Mouse (Mus musculus): ENCODE results near the gene Igsf21. TPM values are rescaled to one million over a fixed set of nuclear protein-coding genes. Genes with fewer than 3 reads are reported as not detected.

Gene Igsf21
- polyA plus RNA-seq, 1 experiment from 2014 or later: 1.5 TPM

DNA sequence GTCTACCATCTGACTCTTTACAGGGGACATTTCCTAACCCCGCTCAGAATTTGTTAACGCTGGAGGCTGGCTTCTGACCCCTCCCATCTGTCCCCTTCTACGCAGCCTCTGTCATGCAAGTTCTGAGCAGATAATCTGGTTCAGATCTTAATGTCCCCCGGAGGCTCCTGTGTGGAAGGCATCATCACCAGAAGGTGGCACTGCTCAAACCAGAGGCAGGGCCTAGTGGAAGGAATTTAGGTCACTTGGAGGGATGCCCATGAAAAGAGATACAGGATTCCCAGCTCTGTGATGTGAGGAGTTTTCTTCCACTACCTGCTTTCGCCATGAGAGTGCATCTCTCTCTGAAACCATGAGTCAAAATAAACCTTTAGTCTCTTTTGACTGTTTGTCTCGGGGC, 67.0 kb downstream of the Igsf21 start:
- Histone ChIP-seq H3K27me3 (replicated peaks; ENCODE audit: control insufficient read depth, insufficient read depth, low read length) (no peaks in the 10 kb centered on the region), H3K36me3 (ENCODE audit: control insufficient read depth, insufficient read depth, low read length) (no peaks in the 10 kb centered on the region), H3K9me3 (ENCODE audit: control insufficient read depth, low read length) (no peaks in the 10 kb centered on the region), H3K4me2 (ENCODE audit: low read depth, low read length) (no peak overlapping the region), H3K27ac (ENCODE audit: low read length) (no peak overlapping the region), H3K9ac (ENCODE audit: low read depth, low read length) (no peak overlapping the region), H3K4me3 (ENCODE audit: low read length) (no peak overlapping the region), H3K4me1 (ENCODE audit: control insufficient read depth, insufficient read depth, low read length) (no peaks in the 10 kb centered on the region)
- ATAC-seq: no peak
- WGBS: 69% methylated on average over 6 of the region's 6 CpGs

DNA sequence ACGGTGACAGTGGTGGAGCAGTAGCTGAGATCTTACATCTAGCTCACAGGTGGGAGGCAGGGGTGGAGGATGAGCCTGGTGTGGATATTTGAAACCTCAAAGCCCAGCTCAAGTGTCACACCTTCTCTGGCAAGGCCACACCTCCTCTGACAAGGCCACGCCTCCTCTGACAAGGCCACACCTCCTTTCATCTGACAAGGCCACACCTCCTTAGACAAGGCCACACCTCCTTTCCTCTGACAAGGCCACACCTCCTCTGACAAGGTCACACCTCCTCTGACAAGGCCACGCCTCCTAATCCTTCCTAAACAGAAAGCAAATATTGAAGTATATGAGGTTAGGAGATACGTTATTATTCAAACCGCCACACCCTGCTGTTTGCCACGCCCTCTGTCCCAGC, 69.5 kb downstream of the Igsf21 start:
- ATAC-seq: no peak
- Histone ChIP-seq H3K4me1 (ENCODE audit: control insufficient read depth, insufficient read depth, low read length) (peaks cover 9% of the 10 kb centered on the region), H3K9ac (ENCODE audit: low read depth, low read length) (no peak overlapping the region), H3K4me2 (ENCODE audit: low read depth, low read length) (no peak overlapping the region), H3K36me3 (ENCODE audit: control insufficient read depth, insufficient read depth, low read length) (no peaks in the 10 kb centered on the region), H3K27me3 (replicated peaks; ENCODE audit: control insufficient read depth, insufficient read depth, low read length) (no peaks in the 10 kb centered on the region), H3K4me3 (ENCODE audit: low read length) (no peak overlapping the region), H3K27ac (ENCODE audit: low read length) (no peak overlapping the region), H3K9me3 (ENCODE audit: control insufficient read depth, low read length) (no peaks in the 10 kb centered on the region)
- 78% methylated on average over 6 of the region's 6 CpGs for WGBS

DNA sequence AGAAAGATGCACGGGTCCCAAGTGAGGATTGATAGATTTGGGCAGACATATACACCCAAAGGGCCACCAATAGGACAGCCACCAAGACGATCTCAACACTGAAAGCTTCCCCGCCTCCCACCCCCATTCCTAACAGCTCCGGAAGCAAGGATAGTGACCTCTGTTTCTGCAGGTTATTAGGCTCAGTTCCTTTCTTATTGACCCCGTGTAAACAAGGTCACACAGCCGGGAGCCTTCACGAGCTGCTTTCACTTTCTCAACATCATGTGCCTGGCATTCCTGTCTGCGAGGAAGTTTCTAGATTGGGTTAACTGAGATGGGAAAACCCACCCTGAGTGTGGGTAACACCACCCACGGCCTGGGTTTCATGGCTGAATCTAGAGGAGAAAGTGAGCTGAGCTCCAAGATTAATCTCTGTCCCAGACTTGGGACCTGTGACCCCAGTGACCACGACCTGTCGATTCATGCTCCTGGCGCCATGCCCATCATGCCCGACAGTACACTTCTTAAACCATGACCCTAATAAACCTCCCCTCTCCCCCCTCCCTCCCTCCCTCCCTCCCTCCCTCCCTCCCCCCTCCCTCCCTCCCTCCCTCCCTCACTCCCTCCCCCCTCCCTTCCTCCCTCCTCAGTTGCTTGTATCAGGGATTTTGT, 72.7 kb downstream of the Igsf21 start:
- Histone ChIP-seq H3K4me3 (ENCODE audit: low read length) (no peak overlapping the region), H3K27me3 (replicated peaks; ENCODE audit: control insufficient read depth, insufficient read depth, low read length) (no peaks in the 10 kb centered on the region), H3K4me2 (ENCODE audit: low read depth, low read length) (no peak overlapping the region), H3K4me1 (ENCODE audit: control insufficient read depth, insufficient read depth, low read length) (peaks cover 9% of the 10 kb centered on the region), H3K36me3 (ENCODE audit: control insufficient read depth, insufficient read depth, low read length) (no peaks in the 10 kb centered on the region), H3K9ac (ENCODE audit: low read depth, low read length) (no peak overlapping the region), H3K27ac (ENCODE audit: low read length) (no peak overlapping the region; the same call in 1 of the 2 replicates), H3K9me3 (ENCODE audit: control insufficient read depth, low read length) (no peaks in the 10 kb centered on the region)
- 0 out of 2 replicates have a peak, but pooled peaks have one; percentile 16 for ATAC-seq
- 29% methylated on average over 13 of the region's 13 CpGs for WGBS

DNA sequence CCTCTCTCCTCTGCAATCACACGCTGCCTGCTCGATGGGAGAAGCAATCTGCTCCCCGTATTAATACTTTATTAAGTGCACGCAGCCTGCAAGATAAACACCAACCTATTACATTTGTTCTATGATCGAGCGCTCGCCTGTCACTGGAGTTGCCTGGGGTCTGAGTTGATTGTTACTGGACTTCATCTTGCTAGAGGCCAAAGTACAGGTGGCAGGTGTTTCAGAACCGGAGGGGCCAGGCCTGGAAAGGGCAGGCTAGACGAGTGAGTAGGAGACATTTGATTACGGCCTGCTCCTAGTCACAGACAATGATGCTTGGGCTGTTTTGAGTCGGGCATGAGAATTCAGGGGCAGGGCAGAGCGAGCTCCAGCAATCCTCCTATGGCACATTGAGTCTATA, 73.5 kb downstream of the Igsf21 start:
- Histone ChIP-seq H3K27me3 (replicated peaks; ENCODE audit: control insufficient read depth, insufficient read depth, low read length) (no peaks in the 10 kb centered on the region), H3K36me3 (ENCODE audit: control insufficient read depth, insufficient read depth, low read length) (no peaks in the 10 kb centered on the region), H3K4me2 (ENCODE audit: low read depth, low read length) (no peak overlapping the region), H3K27ac (ENCODE audit: low read length) (no peak overlapping the region; the same call in 1 of the 2 replicates), H3K4me3 (ENCODE audit: low read length) (no peak overlapping the region), H3K9me3 (ENCODE audit: control insufficient read depth, low read length) (no peaks in the 10 kb centered on the region), H3K4me1 (ENCODE audit: control insufficient read depth, insufficient read depth, low read length) (peaks cover 9% of the 10 kb centered on the region), H3K9ac (ENCODE audit: low read depth, low read length) (no peak overlapping the region)
- ATAC-seq: 0 out of 2 replicates have a peak, but pooled peaks have one; percentile 40
- 46% methylated on average over 12 of the region's 12 CpGs for WGBS

DNA sequence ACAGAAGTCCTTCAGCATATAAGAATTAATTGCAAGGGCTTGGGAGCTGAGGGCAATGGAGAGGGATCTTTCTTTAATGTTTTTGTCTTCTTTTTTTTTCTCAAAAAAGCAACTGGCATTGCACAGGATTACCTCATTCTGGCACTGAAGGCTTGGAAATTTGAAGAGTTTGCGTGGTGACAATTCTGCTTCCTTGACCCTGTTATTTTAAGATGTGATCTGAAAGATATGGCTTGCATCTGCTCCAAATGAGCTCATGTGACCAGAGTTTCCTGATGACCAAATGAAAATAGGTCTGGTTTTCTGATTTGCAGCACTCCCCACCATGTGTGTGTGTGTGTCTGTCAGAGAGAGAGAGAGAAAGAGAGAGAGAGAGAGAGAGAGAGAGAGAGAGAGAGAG, 74.7 kb downstream of the Igsf21 start:
- Histone ChIP-seq H3K4me2 (ENCODE audit: low read depth, low read length) (no peak overlapping the region), H3K4me1 (ENCODE audit: control insufficient read depth, insufficient read depth, low read length) (peaks cover 9% of the 10 kb centered on the region), H3K9me3 (ENCODE audit: control insufficient read depth, low read length) (no peaks in the 10 kb centered on the region), H3K27ac (ENCODE audit: low read length) (no peak overlapping the region), H3K27me3 (replicated peaks; ENCODE audit: control insufficient read depth, insufficient read depth, low read length) (no peaks in the 10 kb centered on the region), H3K9ac (ENCODE audit: low read depth, low read length) (no peak overlapping the region), H3K36me3 (ENCODE audit: control insufficient read depth, insufficient read depth, low read length) (no peaks in the 10 kb centered on the region), H3K4me3 (ENCODE audit: low read length) (no peak overlapping the region)
- 70% methylated on average over 1 of the region's 1 CpGs for WGBS
- no peak for ATAC-seq

DNA sequence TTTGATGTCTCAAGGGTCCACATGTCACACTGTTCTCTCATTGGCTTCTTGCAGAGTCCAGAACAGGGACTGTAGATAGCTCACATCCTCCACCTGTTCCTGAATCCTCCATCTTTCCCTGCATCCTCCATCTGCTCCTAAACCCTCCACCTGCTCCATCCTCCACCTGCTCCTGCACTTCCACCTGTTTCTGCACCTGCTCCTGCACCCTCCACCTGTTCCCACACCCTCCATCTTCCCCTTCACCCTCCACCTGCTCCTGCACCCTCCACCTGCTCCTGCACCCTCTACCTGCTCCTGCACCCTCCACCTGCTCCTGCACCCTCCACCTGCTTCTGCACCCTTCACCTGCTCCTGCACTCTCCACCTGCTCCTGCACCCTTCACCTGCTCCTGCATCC, 75.4 kb downstream of the Igsf21 start:
- Histone ChIP-seq H3K4me1 (ENCODE audit: control insufficient read depth, insufficient read depth, low read length) (peaks cover 9% of the 10 kb centered on the region), H3K27ac (ENCODE audit: low read length) (no peak overlapping the region), H3K4me2 (ENCODE audit: low read depth, low read length) (no peak overlapping the region), H3K4me3 (ENCODE audit: low read length) (no peak overlapping the region), H3K36me3 (ENCODE audit: control insufficient read depth, insufficient read depth, low read length) (no peaks in the 10 kb centered on the region), H3K27me3 (replicated peaks; ENCODE audit: control insufficient read depth, insufficient read depth, low read length) (no peaks in the 10 kb centered on the region), H3K9ac (ENCODE audit: low read depth, low read length) (no peak overlapping the region), H3K9me3 (ENCODE audit: control insufficient read depth, low read length) (no peaks in the 10 kb centered on the region)
- ATAC-seq: no peak

DNA sequence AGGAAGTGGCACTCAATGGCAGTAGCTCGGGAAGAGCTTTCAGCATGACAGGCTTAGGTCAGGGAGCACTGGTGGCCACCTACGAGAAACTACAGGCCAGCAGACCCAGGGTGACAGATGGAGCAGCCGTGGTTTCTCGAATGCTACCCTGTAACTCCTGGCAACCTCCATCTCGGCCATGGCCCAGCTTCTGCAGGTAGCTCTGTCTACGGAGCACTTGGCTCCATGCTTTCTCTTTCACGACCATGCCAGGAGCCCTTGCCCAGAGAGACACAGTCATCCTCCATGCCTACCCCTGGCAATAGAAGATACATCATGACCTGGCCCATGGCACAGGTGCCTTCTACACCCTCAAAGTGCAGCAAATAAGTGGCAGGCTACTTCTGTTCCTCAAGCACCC, 80.7 kb downstream of the Igsf21 start:
- 79% methylated on average over 7 of the region's 7 CpGs for WGBS
- no peaks in the 10 kb centered on the region for H3K36me3 ChIP-seq (ENCODE audit: control insufficient read depth, insufficient read depth, low read length)
- H3K4me2 ChIP-seq (ENCODE audit: low read depth, low read length): no peak overlapping the region
- no peaks in the 10 kb centered on the region for H3K4me1 ChIP-seq (ENCODE audit: control insufficient read depth, insufficient read depth, low read length)
- no peak for ATAC-seq
- H3K27me3 ChIP-seq (replicated peaks; ENCODE audit: control insufficient read depth, insufficient read depth, low read length): no peaks in the 10 kb centered on the region
- no peak overlapping the region for H3K4me3 ChIP-seq (ENCODE audit: low read length)
- no peak overlapping the region for H3K27ac ChIP-seq (ENCODE audit: low read length)
- H3K9me3 ChIP-seq (ENCODE audit: control insufficient read depth, low read length): no peaks in the 10 kb centered on the region
- H3K9ac ChIP-seq (ENCODE audit: low read depth, low read length): no peak overlapping the region

DNA sequence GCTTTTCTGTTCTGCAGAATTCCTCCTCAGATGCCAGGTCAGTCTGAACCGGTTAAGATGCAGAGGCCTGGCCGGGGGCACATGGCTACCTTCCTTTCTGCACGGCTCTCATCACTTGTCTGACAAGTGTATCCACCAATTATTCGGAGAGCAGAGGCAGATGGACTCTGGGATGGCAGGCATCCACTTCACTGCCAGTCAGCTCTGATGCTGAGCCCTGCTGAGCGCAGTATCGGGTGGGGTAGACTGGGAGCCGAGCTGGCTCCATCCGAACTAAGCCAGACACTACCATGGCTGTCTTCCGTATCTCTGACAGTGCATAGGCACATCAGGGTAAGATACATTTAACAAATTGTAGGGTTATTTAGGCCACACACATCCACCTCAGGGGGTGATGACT, 81.9 kb downstream of the Igsf21 start:
- H3K9ac ChIP-seq (ENCODE audit: low read depth, low read length): no peak overlapping the region
- no peak overlapping the region for H3K27ac ChIP-seq (ENCODE audit: low read length)
- H3K4me2 ChIP-seq (ENCODE audit: low read depth, low read length): no peak overlapping the region
- no peak for ATAC-seq
- H3K36me3 ChIP-seq (ENCODE audit: control insufficient read depth, insufficient read depth, low read length): no peaks in the 10 kb centered on the region
- H3K9me3 ChIP-seq (ENCODE audit: control insufficient read depth, low read length): no peaks in the 10 kb centered on the region
- no peaks in the 10 kb centered on the region for H3K4me1 ChIP-seq (ENCODE audit: control insufficient read depth, insufficient read depth, low read length)
- H3K27me3 ChIP-seq (replicated peaks; ENCODE audit: control insufficient read depth, insufficient read depth, low read length): no peaks in the 10 kb centered on the region
- WGBS: 80% methylated on average over 9 of the region's 9 CpGs
- no peak overlapping the region for H3K4me3 ChIP-seq (ENCODE audit: low read length)

DNA sequence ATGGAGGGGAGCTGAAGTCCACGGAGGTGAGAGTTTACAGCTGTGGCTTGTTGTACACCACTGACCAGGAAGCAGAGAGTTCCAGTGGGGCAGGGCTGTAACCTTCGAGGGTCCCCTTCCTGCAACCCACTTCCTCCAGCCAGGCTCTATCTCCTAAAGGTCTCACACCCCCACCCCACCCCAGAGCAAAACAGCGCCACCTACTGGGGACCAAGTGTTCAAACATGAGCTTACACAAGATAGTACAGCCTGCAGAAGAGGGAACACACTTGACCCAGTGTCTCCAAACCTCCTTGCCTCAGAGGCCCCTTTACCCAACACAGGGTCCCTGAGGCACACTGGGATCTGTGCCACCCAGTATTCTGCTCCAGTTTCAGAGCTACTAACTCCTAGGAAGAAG, 87.0 kb downstream of the Igsf21 start:
- Histone ChIP-seq H3K36me3 (ENCODE audit: control insufficient read depth, insufficient read depth, low read length) (no peaks in the 10 kb centered on the region), H3K27me3 (replicated peaks; ENCODE audit: control insufficient read depth, insufficient read depth, low read length) (no peaks in the 10 kb centered on the region), H3K9ac (ENCODE audit: low read depth, low read length) (no peak overlapping the region), H3K4me1 (ENCODE audit: control insufficient read depth, insufficient read depth, low read length) (no peaks in the 10 kb centered on the region), H3K9me3 (ENCODE audit: control insufficient read depth, low read length) (no peaks in the 10 kb centered on the region), H3K4me2 (ENCODE audit: low read depth, low read length) (no peak overlapping the region), H3K4me3 (ENCODE audit: low read length) (no peak overlapping the region), H3K27ac (ENCODE audit: low read length) (no peak overlapping the region)
- 40% methylated on average over 3 of the region's 3 CpGs for WGBS
- ATAC-seq: no peak

DNA sequence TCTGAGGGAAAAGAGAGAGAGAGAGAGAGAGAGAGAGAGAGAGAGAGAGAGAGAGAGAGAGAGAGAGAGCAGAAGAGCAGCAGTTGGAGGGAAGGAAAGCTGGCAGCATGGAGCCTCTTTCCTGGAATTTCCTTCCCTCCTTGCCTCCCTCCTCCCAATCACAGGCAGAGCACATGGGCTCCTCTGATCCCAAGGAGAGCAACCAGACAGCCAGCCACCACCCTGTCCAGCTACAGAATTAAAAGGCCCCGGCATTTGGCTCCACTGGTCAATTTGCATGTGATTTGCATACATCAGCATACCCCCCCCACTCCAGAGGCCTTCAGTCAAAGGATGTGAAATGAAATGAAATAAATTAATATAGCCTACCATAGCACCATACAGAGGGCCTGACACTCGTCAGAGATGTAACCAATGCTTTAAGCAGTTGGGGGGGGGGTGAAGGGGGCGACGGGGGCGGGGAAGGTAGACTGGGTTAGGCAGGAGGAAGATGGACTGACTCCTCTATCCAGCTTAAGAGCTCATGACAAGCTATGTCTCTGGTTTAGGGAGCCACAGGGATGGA, 91.6 kb downstream of the Igsf21 start:
- H3K4me1 ChIP-seq (ENCODE audit: control insufficient read depth, insufficient read depth, low read length): no peaks in the 10 kb centered on the region
- WGBS: 46% methylated on average over 5 of the region's 5 CpGs
- ATAC-seq: no peak

More for the DNA sequence above, 91.6 kb downstream of the Igsf21 start:
- H3K27ac ChIP-seq (ENCODE audit: low read length): no peak overlapping the region
- no peaks in the 10 kb centered on the region for H3K36me3 ChIP-seq (ENCODE audit: control insufficient read depth, insufficient read depth, low read length)
- H3K4me2 ChIP-seq (ENCODE audit: low read depth, low read length): no peak overlapping the region
- H3K9ac ChIP-seq (ENCODE audit: low read depth, low read length): no peak overlapping the region
- no peak overlapping the region for H3K4me3 ChIP-seq (ENCODE audit: low read length)
- no peaks in the 10 kb centered on the region for H3K9me3 ChIP-seq (ENCODE audit: control insufficient read depth, low read length)
- H3K27me3 ChIP-seq (replicated peaks; ENCODE audit: control insufficient read depth, insufficient read depth, low read length): no peaks in the 10 kb centered on the region
